Mouse (Mus musculus): ENCODE results near the gene Gm20820.
"Not testable (repeated sequence)": the region's sequence is repeated elsewhere in the genome, so short reads cannot be mapped to it uniquely, and the experiment has no call there.

The Gm20820 gene

GRCm38 (mm10) chrY:86061472-86061871 lies at the start of gene Gm20820:
Gene Gm20820 (plus strand): TSS chrY:86061772.
- not testable (repeated sequence) for DNase-seq (ENCODE audit: low spot score in 2 of 2)

All from left cerebral cortex, adult 9 months (tissue).